Mouse (Mus musculus): ENCODE data around the gene Gm20721.
A peak's percentile ranks its signal among the peaks of the same experiment; 100 is the strongest.
"Not testable (repeated sequence)": the region's sequence is repeated elsewhere in the genome, so short reads cannot be mapped to it uniquely, and the experiment has no call there.

Gm20721 gene

DNA sequence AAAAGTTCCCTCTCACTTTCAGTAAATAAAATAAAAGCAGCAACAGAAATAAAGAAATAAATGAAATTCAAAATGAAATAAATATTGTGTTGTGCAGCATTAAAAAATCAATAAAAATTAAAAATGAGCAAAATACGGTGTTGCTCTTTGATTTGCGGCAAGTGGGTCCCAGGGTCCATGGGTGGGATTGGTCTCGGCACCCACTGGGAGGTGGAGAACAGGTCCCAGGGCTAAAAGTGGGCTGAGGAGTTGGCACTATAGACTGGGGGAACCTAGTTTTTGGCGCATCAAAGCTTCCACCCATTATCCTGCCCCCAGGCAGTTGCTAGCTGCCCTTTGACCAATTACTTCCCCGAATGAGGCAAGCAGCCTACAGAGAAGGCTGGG, at the start of gene Gm20721:
Gene Gm20721 (minus strand): TSS at position 101 of the 387 bp plus-strand sequence.
- no peak for DNase-seq (ENCODE audit: low spot score in 2 of 2)

DNA sequence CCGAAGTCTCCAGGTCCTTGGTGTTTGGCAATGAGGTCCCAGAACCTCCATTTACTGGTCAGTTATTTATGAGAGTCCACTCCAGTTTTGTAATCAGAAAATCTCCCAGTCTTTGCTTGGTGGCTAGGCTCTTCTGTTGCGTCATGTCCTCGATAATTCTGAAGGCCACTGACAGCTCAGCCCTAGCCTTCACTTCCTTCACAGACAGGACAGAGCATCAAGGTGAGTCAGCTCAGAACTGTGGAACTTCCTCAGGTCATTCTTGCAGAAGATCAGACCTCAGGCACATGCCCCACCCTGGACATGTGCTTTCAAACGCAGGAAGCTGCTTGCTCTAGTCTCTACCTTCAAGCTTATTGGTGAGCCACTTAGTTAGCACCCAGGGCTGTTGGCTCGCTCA, 46.9 kb upstream of the Gm20721 start:
- no peak for DNase-seq (ENCODE audit: low spot score in 2 of 2)

DNA sequence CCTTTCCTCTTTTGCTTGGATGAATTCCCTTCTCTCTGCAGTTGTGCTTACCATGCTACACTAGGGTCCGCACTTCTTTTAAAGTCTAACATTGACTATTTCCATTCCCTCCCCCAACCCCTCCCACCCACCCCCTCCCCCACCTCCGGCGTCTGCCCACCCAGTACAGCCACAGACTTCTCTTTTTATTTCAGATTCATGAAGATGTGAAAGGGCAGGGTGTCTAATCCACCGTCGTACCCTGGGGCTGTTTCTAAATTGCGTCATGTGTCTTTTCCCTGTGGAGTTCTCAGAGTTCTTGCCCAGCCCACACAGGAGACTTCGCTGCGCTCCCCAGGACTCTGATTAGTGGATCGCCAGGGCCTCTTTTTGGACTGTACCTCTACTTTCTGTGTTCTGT, 46.0 kb upstream of the Gm20721 start:
- DNase-seq (ENCODE audit: low spot score in 2 of 2): no peak

DNA sequence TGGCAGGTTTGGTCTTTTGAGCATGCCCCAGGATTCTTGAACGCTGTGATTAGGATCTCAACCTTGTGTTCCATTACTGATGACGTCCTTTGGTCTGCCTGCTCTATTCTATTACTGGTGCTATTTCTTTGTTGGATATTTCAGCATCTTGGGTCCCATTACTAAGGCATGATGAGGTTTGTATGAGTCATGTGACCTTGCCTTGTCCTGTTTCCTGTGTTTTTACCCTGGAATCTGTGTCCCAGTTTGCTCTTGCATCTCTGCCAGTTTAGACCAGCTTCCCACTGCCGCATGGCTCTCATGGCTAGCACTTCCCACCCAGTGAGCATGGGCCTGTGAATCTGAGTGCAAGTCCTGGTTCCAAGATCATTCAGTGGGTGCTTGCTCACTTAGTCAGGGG, 45.4 kb upstream of the Gm20721 start:
- no peak for DNase-seq (ENCODE audit: low spot score in 2 of 2)

DNA sequence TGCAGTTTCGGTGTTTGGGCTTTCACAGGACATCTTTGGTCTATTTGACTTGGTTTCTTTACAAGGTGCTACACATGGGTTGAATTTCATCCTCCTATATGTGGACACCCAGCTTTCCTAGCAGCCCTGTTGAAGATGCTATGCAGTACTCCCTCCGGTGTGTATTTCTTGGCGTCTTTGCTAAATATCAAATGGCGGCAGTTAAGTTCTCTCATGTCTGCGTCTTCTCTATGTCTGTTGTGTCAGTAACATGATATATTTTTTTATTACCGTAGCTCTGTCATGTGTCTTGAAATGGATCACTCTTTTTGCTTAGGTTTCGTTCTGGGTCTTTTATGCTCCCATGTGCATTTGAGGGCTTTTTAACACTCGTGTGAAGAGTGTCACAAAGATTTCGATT, 34.5 kb upstream of the Gm20721 start:
- no peak for DNase-seq (ENCODE audit: low spot score in 2 of 2)

DNA sequence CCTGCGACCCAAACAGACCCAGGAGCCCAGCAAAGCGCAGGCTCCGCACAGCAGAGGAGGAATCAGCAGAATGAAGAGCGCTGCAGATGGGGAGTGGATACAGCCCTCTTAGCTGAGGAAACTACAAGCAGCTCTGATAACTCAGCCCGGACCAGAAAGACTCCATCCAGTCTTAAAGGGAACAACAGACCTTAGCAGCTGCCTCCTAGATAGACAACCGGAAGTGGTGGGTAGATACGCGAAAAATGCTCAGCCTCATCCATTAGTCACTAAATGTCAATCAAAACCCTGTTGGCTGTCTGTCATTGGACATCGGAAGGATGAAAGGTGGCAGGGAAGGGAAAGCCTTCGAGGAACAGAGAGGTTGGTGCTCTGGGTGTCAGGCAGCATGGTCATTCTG, 20.1 kb upstream of the Gm20721 start:
- no peak for DNase-seq (ENCODE audit: low spot score in 2 of 2)

DNA sequence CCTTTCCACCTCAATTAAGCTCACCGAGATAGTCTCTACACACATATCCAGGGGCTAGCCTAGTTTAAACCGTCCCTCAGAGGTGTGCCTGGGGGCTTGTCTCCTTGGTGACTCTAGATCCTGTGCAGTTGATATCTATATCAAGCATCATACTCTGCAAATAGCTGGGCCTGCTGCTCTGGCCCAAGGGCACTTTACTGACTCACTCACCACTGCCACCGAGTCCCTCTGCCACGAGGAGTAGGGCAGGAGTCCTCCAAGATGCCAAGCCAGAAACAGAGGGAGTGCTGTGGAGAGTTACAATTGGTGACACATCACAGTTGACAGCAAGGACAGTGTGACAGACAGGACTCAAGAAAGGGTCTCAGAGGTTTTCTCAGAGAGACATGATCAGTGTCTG, 13.1 kb upstream of the Gm20721 start:
- no peak for DNase-seq (ENCODE audit: low spot score in 2 of 2)

DNA sequence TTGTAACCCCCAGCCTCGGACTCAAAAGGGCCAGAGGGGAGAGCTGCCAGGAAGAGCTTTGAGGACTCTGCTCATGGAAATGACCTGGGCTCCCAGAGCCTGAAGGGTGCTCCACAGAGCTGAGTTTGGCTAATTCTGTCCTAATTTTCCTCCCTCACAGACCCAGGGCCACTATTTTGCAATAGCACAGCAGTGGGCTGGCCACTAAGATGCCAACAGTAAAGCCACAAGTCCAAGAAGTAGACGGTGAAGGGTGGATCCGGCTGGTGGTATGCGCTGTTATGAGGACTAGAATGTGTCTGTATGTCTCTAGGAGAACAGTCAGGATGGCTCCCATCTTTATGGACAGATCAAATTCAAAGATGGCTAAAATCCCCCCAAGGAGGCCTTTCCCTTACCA, 12.0 kb upstream of the Gm20721 start:
- no peak for DNase-seq (ENCODE audit: low spot score in 2 of 2)

DNA sequence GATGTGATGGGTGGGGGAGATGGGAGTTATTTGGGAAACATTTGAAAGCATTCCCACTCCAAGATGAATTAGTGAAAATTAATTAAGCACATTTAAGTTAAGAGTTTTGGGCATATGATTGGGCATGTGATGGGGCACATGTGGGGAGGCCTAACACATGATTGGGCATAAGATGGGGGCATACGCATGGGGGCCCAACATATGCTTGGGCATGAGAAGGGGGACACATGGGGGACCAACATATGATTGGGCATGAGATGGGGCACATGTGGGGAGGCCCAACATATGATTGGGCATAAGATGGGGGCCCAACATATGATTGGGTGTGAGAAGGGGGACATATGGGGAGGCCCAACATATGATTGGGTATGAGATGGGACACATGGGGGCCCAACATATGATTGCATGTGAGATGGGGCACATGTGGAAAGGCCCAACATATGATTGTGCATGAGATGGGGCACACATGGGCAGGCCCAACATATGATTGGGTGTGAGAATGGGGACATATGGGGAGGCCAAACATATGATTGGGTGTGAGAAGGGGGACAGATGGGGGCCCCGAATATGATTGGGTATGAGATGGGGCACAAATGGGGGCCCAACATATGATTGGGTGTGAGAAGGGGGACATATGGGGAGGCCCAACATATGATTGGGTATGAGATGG, 622 bp upstream of the Gm20721 start:
- not testable (repeated sequence) for DNase-seq (ENCODE audit: low spot score in 2 of 2)

DNA sequence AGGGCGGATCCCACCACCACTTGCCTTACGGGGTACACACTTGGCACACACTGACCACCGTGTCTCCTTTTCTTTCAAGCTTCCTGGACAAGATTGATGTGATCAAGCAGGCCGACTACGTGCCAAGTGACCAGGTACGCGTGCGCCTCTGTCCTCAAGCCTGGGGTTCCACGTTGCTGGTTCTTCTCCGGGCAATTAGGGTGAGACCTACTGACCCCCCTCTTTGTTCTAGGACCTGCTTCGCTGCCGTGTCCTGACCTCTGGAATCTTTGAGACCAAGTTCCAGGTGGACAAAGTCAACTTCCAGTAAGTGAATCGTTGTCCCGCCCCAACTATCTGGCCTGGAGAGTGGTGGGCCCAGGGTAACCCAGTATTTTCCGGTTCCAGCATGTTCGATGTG, 1.5 kb downstream of the Gm20721 start:
- no peak for DNase-seq (ENCODE audit: low spot score in 2 of 2)

DNA sequence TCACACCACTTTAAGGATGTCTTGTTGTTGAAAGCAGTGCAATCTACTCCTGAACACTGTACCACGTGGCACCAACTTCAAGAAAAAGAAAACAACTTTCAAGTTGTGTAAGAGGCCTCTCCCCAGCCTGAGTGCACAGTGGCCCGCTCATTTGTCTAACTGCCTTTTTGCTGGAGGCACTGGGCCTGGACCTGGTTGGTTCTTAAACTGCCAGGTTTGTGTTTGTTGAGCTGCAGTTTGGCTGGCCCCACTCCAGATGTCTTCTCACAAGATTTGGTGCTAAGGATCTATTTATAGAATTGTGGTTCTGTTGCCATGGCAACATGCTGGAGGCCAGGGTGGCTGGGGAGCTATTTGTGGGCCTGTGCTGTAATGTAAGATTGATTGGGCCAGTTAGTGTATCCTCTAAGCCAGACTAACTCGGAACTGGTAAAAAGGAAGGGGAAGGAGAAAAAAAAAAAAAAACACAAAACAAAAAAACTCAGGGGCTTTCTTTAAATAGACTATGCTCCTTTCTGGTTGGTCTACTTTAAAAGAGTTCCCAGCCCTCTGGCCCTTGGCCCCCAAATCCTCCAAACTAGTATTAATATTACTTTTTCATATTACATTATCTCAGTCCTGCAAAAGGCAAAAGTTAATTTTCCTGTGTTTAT, 2.4 kb downstream of the Gm20721 start:
- DNase-seq (ENCODE audit: low spot score in 2 of 2): peak; percentile 30 to 76

DNA sequence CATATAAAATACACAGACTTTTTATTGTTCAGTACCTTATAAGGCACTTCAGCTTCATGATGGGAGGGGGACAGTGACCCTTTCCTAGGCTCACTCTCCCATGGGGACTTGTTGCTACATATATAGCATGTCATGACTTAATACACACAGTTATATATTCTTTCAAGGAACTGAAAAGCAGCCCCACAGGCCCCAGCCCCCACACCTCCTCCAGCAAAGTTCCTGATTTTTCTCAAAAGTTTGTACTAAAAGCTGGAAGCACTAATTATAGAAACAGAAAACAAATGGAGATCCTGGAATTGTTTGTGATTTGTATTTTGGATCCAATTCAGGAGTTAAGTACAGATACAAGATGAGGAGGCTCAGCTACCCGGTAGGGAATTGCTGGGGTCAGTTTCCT, 2.9 kb downstream of the Gm20721 start:
- no peak for DNase-seq (ENCODE audit: low spot score in 2 of 2)

DNA sequence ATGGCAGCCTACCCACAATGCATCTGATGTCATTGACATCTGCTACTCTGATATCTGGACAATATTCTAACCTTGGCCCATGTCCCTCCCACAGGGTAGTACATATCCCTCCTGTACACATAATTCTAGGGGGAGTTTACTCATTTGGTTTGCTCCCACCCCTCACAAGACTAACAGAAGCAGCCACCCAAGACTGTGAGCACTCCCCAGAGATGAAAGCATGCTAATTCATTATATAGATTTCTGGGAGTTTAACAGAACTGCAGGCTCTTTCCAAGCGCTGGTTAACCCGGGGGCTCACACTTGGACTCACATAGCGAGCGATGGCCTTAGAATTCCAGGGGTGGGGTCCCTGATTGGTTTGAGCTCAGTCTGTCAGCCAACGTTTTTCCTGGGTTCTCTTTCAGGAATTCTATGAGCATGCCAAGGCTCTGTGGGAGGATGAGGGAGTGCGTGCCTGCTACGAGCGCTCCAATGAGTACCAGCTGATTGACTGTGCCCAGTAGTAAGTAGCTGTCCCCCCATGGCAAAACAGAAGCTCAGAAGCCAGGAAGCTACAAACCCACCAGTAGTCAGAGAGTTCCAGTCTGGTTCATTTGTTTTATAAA, 3.6 kb downstream of the Gm20721 start:
- no peak for DNase-seq (ENCODE audit: low spot score in 2 of 2)

DNA sequence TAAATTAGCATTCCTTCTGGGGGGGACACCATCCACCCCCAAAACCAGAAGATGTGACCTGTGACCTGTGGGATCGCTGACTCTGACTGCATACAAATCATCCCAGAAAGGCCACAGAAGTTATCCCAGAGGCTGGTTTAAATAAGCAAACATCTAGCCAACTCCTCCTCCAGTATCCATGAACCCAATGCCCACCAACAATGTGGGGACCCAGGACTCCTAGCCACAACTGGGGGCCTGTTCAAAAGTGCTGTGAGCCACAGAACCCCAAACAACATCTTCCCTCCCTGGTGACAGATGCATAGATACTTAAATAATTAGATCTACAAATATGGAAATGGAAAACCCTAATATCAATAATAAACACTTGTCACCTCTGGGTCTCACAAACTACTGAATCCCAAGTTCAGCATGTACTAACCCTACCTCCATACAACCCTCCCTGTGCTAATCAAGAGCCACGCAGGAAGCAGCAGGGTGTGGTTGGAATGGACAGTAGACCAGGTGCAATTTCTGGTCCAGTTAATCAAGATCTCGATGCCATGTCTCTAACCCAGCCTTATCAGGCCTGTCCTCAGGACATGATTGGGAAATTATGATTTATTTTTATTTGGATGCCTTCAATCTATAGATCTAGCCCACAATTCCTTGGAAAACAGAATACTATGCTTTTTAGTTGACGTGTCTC, 5.5 kb downstream of the Gm20721 start:
- no peak for DNase-seq (ENCODE audit: low spot score in 2 of 2)

DNA sequence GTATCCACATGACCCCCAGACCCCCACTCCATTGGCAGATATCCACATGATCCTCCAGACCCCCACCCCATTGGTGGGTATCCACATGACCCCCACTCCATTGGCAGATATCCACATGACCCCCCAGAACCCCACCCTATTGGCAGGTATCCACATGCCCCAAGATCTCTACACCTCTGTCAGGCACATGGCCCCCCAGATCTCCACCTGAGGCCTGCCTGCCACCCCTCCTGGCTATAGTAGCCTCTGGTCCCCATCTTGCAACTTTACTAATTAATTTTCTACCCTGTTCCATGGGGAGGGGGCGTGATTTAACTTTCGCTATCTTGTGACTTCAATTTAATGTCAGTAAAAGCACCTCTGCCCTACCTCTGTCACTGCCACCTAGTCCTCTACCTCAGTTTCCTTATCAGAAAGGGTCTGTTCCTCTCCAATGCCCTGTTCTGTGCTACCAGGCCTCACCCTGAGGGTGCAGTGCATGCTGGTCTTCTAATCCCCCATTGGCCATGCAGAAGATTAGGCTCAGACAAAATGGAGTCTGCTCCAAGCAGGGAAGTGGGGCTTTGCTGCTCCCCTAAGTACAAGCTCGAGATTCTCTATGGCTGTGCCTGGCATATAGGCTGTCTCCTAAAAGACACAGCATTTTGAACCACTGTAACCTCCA, 6.2 kb downstream of the Gm20721 start:
- no peak for DNase-seq (ENCODE audit: low spot score in 2 of 2)

DNA sequence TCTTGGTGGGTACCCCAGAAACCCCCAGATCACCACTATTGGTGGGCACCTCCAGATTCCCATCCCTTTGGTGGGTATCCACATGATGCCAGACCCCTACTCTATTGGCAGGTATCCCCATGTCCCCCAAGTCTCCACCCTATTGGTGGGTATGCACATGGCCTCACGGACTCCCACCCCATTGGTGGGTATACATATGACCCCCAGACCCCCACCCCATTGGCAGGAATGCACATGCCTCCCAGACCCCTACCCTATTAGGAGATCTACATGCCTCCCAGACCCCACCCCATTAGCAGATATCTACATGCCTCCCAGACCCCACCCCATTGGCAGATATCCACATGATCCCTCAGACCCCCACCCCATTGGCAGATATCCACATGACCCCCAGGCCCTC, 6.8 kb downstream of the Gm20721 start:
- DNase-seq (ENCODE audit: low spot score in 2 of 2): no peak

DNA sequence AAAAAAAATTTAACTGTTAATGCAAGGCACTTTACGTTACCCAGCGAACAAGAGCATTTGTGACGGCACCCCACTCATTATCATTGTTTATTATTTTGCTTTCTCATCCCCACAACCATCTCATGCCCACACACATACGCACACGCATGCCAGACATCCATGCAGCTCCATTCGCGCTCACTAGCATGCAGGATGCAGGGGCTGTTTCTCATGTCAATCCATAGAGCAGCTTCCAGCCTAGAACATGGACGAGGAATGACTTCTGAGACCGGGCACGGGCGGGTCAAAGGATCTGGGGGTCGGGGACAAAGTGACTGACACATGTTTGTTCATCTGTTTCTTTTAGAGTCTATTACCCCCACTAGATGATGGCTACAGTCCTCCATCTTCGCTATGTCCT, 9.2 kb downstream of the Gm20721 start:
- no peak for DNase-seq (ENCODE audit: low spot score in 2 of 2)

DNA sequence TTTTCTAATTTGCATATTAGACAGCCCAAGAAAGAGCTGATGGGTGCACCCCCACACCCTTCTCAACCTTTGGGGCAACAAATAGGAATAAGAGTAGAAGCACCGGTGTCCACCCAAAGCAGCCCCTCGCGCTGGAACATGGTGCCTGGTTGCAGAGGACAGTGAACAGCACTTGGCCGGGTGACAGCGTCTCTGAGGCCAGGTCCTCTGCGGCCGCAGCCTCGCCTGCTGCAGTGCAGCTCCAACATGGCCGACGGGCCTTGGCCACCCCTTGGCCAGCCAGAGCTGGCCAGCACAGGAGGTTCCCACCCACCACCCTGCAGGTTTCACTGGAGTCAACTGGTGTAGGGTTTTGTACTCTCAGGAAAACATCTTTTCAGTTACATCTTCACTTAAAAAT, 12.1 kb downstream of the Gm20721 start:
- no peak for DNase-seq (ENCODE audit: low spot score in 2 of 2)

DNA sequence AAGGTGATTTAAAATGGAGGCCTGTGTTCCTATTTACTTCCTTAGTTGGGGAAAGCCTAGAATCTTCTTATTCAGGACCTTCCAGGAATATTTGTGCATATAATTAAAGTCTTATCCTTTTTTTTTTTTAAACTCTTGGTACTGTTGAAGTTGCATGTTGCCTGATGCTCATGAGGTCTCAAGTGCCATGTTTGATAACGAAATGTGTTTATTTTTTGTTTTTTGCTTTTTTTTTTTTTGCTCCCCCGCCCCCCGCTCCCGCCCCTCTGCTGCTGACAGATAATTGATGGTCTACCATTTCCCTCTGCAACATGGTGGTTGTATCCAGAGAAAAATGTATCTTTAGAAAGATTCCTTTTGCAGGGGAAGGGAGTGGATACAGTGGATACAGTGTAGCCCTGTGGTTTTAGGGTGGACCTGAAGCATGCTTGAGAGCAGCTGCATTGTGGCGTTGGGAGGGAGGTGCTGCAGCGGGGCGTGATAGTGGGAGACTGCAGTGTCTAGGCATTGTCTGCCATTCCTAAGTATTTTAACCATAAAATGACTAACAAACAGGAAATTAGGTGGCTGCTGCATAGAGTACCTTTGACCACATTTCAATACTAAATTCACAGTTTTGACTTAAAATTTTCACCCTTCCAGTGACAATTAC, 13.1 kb downstream of the Gm20721 start:
- DNase-seq (ENCODE audit: low spot score in 2 of 2): no peak

DNA sequence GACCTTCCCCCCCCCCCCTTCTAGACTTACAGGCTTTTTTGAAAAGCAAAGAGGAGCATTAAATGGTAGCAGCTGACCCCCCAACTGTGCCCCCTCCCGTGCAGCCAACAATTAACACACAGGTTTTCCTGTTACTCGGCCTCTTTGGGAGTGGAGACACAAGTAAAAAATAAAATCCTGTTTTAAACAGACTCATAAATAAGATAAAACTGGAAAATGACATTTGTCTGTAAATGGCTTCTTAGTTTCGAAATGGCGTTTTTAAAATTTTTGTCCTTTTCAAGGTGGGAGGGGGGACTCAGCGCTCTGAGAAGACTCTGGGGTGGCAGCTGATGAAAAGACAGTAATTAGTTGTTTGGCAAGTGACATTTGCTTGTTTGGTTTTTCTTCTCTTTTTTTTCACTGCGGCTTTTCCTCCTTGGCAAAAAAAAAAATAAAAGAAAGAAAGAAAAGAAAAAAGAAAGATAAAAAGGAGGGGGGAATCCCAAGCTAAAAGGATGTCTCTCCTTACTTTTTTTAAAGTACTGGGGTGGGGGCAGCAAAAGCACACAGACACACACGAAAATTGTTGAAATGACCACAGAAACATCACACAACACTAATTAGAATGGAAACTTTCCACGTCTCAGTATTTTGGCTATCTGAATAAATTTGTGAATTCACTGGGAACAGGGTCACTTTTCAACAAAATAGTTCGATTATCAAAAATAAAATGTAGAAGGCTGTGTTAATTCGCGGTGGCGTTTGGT, 15.1 kb downstream of the Gm20721 start:
- DNase-seq (ENCODE audit: low spot score in 2 of 2): no peak

DNA sequence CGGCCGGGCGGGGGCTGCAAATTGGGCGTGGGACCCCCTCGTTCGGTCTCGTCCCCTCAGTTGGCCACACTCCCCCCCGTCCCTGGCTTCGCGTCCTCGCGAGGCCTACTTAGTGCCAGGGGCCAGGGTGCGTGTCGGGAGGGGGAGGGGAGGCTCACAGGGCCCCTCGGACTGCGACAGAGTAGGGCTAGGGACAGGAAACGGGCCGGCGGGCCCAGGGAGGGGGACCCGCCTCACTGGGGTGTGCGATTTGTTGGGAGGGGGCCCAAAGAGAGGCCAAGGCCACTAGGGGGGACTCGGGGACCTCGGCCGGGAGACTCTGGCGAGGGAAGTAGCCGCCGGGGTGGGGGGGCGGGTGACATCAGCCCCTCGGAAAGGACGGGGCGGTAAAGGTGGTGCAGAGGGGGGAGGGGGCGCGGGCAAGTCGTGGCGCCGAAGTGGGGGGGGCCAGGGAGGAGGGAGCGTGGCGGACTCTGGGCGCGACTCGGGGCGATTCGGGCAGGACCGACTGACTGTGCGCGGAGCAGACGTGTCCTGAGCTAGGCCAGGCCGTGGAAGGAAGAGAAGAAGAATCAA, 15.8 kb downstream of the Gm20721 start:
- peak; percentile 32 to 66 for DNase-seq (ENCODE audit: low spot score in 2 of 2)

Data from urinary bladder, postnatal 36 days (tissue).